Mouse (Mus musculus) megakaryocyte, adult 5-6 weeks (primary cell): Measurements from ENCODE around the gene Galnt3. TPM values are rescaled to one million over a fixed set of nuclear protein-coding genes. Genes with fewer than 3 reads are reported as not detected.

Source experiments
- ATAC-seq: 2 replicates; pipeline ENCODE4 v1.8.0; 2016; ENCODE audit warnings: mild to moderate bottlenecking, inconsistent platforms; ENCODE audit not compliant: poor library complexity, severe bottlenecking
- total RNA-seq, 2 experiments: library from RNA; stranded (forward) in 1 of 2; stranded (reverse) in 1 of 2; fragments of 153-499, 151-499 nt in 1 of 2; fragments of 221-1000, 200-1000 nt in 1 of 2; gene quantifications; 2 replicates each; pipeline versions ENCODE4 v1.2.3 to v1.2.4; 2015 to 2017

Gene Galnt3
- total RNA-seq, 2 experiments from 2014 or later: 4.9 to 12.7 TPM

DNA sequence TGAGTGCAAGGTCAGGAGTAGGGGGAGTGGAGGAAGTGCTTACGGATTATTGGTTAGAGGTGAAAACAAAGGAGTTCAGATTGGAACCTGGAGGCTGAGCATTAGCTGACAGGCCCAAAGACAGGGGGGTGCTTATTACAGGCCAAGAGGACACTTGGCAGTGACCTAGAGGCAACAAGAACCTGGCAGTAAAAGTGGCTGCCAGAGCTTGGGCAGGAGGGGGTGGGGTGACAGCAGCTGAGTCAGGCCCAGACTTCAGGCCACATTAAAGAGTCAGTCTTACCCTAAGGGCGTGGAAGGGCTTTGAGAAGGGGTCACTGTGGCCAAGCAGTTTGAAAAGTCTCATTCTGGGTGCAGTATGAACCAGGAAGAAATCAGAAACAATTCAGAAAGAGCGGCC lies 7.1 kb downstream of the Galnt3 start:
- no peak for ATAC-seq

DNA sequence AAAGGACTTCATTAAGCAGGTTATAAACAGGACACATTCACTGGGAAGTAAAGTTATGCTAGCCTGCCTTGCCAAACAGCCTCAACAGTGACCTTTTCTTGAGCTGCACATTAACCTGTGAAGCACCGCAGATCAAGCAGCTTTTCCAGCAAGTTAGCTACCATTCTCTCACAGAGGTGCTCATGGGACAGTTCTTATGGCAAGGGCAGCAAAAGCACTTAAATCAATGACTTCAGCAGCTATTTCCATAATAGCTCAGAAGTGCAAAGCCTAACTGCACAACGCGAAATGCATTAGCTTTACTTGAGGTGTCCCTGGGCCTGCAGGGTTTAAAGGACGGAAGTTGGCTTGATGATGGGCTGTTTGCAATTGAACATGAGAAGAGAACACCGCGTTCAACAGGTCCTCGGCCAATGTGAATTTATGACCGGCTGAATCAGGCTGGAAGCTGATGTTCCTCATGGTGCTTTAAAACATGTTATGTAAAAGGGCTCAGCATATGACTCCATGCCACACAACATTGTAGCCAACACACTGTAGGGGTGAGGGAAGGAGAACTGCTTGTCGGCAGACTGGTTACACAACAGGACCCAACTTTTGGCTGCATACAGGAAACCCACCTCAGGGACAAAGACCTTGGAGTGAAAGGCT lies 16.8 kb downstream of the Galnt3 start:
- ATAC-seq: no peak

DNA sequence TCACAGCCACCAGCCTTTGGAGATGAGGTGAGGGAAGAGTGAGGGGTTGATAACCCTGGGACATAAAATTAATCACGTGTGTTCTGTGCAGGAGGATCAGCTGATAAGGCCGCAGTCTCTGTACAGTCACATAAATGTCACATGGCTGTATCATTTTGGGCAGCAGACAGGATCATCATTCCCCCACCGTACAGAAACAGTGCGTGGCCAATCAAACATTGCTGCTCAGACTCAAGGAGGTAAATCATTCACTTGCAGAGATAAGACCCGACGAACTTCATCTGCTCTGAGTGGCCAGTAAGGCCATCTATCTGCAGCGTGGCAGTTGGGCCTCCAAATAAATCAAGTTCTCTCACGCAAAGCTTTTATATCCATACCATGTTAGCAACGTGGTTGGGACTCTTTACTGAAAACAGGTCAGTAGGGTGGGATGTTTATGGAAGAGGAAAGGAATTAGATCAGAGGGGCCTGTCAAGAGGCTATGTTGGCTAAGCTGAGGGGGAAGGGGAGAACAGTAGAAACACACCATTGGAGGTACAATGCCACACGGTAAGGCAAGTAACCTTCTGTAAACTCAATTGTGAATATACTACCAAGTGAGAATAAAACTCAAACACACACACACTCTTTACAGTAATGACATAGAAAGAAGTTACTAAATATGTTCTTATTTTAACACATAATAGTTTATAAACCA lies 20.9 kb downstream of the Galnt3 start:
- ATAC-seq: no peak

DNA sequence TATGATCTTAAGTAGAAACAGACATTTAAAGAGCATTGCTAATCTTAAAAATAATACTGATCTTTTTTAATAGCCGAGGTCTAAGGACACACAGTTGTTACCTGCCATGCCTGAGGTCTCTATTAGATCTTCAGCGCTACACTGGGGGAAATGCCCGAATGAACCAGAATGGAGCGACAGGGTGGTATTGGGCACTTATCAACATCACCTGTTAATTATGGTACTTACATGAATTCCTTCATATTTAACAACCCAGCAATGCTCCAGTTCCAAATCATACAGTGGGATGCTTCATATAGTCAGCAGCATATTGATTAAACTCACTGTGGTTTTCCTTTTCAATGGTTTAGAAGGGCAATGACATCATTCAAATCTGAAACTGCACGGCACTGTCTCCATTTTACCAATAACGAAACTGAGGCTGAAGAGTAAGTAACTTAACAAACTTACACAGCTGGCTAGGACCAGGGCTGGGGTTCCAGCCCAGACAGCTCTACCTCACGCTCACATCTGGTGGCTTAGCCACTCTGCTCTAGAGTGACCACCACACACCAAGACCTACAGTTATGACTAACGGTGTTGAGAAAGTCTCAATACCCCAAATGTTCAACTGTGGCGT lies 23.0 kb downstream of the Galnt3 start:
- ATAC-seq: no peak

DNA sequence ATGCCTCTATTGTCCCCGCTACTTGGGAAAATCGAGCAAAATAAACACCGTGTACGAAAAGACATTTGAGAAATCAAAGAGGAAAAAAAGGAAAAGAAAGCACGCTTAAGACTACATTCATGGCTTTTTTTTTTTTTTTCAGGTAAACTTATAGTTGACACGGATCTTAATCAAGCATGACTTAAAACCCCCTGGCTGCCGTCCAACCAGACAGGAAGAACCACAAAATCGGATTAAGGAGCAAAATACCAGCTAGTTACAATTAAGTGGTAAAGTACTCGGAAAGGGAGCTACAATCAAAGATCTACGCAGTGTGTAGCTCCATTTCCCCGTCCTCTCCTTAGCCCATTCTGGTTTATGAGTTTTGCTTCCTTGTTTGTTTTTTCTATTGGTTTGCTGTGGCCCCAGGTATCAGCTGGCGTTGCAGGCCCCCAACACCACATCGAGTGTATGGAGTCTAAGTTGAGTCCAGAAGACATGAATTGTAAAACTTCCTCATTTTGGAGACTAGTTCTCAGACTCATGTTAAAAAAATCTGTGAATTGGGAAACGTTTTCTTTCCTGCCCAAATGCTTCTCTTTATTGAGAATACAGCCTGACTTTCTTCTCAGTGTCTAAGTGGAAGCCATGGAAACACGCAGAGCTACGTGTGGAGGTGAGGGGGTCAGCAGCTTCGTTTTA lies 24.0 kb downstream of the Galnt3 start:
- peak; percentile 60 for ATAC-seq

DNA sequence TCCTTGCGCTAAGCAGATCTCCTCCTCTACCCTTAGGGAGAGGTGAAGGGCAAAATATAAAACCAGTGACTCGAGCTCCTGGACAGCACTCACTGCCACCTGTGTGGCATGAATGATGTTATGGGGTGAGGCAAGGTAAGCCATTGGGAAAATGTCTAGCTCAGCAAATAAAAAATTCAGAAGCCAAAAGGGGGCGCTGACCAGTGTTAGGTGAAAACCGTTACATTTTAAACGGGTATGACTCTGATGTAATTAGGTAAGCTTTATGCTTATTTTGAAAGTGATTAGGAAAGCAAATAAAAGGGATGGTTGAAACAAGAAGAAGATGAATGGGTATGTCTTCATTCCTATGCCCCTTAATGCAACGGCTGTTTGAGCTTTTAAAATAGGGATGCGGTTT lies 24.6 kb downstream of the Galnt3 start:
- no peak for ATAC-seq

DNA sequence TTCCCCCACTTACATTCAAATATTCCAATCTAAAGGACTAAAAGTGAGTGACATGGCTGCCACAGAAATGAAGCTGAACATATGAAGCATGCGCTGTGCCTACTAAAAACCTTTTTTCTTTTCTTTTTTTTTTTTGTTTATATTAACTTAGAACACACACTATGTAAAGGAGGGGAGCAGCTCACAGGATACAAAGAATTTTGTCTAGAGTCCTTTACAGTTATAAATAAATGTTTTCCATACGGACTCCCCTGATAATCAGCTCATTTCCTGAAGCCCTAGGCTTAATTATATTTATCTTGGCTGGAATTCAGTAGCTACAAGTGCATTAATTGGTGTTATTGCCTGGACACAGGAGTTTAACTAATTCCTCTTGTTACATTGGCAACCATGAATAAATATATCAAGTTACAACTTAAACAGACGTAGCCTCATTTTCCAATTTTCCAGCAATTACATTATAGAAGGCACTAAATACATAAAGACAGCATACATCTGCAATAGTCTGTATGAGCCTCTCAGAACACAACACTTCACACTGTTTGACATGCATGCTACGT lies 30.1 kb downstream of the Galnt3 start:
- ATAC-seq: no peak

DNA sequence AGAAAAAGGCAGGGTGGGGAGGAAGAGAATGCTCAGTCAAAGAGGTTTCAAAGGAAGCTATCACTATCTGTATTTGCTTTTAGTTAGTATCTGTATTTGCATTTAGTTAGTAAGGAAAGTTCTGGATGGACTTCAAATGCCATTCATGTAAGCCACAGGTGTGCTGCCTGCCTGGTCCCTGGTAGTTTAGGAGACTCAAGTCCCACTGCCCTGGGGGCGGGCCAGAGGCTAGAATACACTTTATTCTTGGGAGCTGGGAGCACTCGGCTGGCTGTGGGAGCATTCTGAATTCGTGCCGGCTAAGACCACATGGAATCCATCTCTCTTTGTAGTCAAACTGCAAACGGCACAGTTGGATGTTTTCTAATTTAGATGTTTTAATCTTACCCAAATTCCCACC lies 33.5 kb downstream of the Galnt3 start:
- ATAC-seq: no peak

DNA sequence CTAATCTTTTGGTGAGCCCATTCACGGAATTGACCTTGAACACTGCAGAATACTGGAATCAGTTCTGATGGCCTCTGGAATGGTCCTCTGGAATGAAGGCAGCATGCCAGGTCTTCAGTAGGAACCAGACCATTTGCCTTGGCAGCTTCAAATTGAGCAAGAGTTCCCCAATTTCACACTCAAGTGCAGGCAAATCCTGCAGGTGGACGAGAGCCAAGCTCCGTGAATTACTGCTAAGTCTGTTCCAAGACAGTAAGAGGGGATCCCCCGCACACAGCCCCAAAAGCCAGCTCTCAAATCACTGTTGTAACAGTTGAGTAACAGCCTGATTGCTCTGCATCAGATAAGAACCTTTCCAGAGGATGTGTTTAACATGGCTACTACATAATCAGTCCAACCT lies 42.9 kb downstream of the Galnt3 start:
- ATAC-seq: no peak

DNA sequence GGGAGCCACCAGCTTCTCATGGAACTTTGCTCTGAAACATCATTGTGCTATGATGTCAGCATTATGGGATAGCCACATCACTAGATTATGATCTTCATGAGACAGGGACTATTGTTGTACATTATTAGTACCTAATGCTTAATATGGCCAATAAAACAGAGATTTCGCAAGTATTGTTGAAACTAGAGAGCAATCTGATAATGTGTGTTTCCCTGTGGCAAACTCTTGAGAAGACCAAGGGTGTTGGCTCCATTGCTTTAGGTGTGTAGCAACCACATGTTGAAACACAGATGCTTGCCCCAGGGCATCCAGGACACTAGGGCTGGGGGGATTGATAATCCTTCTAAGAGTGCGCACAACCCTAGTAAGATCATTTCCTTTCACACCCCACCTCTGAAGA lies 44.1 kb downstream of the Galnt3 start:
- ATAC-seq: no peak

DNA sequence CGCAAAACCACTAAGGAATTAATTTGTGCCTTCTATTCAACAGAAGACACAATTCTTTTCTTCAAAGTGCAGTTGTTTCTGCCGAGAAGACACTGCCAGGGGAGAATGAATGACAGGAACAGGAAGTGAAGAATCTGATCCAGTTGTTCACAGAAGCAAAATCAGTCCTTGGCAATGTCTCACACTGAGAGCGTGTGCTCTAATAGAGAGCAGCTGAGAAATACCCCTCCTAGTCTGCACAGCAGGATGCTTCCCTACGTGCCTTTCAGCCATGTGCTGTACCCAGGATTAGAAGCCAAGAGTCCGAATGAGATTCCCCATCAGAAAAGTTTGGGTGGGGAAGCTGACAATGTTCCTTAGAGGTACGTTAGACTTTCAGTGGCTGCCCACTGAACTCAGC lies 55.3 kb downstream of the Galnt3 start:
- no peak for ATAC-seq

DNA sequence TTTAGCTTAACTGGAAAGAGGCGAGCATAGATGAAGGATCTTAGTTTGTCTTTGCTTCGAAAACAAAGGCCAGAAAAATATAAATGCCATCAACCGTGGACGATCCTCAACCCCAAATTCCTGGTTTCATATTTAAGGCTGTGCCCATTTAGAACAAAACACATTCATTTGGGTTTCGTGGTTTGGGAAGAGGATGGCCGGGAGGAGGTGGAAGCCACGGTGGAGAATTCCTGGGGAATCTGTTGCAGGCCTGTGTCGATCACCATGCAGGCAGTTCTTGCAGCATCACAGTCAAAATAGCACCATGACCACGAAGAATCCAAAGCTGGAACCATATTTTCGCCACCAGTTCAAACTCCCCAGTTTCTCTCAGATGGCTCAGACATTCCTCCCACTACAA lies 61.5 kb downstream of the Galnt3 start:
- ATAC-seq: no peak

DNA sequence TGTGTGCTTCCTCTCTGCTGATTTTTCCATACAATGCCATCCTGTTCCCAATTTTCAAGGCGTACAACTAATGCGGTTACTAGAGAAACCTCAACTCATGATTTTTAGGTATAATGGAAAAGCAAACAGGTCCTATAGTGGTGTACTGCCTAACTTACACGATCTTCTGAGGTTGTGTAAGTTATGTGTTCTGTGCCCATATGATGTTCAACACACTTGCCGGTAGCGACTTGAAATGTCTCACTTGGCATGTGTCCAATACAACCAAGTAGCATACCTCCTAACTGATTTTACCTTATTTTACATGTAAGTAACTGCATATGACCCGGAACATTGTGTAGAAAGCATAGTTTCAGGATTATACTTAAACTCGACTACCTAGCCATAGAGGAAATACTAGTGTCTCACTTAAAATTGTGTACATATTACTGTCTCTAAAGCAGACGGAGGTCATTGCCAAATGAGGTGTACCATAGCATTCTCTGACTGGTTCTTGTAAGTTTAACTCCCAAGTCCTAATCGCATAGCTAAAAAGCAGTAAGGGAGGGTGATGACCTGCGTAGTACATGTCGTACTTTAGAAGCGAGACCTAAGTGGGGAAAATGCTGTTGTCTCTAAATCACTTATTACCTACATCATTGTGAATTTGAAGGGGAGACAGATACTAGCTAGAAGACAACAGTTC lies 80.2 kb downstream of the Galnt3 start:
- ATAC-seq: no peak

DNA sequence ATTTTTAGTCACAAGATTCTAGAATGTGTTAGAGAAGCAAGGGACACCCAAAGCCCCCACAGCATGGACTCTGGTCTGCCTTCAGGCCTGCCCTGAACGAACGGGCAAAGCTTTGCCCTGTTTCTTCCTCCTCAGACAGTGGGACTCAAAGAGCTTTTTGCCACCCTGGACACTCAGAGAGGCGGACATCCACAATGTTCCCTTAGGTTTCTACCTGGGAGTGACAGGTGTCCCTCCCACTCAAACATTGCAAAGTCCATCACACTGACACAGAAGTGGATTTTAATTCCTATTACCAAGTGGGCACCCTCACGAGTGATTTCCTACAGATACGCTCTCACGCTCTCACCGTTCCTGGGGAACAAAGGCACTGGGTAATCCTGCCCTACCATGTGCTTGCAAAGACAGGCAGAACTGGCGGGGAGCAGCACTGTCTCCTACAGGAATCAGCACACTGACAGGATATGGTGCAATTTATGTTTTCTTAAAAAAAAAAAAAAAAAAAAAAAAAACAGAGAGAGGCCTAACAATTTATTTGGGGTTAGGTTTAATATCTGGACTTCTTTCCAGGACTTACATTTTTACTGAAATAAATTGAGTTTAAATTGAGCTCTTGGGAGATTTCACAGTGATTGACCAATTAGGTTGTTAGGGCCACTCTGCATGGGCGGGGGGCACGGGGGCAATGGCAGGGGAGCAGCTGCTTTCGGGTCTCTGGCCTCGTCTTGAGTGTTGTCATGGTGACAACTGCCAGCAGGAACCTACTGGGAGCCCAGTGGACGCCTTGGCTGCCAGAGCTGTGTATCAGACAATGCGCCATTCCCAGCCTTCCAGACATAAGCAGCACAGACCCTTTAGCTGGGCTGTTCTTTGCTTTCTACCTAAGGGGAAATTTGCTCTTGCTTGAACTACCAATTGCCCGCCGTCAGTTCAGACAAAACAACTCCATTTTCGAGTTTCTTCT lies 81.1 kb downstream of the Galnt3 start:
- ATAC-seq: no peak

DNA sequence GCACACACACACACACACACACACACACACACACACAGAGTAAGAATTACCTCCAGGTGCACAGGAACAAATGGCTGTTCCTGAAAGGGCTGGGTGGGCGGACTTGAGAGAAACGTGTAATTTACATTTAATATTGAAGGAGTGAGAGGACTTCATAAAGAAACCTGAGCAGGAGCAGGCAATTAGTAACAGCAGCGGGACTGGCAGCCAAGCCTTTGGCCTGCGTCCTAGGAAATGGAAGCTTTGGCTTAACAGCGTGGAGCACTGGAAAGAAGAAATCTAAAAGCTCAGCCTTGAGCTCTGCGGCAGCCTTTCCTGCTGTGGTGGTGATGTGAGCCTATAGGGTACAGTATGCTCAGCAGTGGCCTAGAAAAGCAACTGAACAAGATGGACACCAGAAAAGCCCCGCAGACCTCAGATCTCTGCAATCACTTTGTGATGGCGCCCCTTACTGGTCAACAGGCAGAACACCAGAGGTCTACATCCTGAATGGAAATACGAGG lies 82.8 kb downstream of the Galnt3 start:
- no peak for ATAC-seq

DNA sequence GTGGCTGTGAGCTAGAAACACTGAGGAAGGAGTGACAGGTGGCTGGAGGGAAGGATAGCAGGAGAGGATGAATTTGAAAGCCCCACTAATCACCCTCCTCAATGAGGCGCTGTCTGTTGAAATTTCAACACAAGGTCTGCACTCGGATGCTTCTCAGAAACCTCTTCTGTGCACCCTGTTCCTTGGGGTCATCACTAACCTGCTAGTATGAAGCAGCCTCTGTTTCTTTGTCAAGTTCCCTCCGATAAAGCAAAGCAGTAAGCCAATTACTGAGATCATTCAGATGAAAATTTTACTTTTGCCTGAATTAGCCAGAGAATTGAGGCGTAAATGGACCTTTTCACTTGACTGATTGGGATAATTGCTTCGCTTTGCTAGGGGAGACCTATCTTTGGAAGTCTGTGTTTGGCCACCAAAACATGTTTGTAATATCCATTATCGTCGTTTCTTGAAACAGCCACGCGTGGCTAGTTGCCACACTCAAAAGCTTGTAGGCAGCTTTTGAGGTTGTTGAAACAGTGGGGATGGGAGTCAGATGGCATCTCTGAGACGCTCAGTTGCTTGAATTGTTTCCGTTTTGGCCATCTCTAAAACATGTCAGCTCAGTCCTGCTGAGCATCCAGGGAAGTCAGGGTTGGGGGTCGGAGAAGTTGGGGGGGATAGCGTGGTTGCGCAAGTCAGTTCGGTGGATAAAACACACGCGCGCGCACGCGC lies 83.4 kb downstream of the Galnt3 start:
- no peak for ATAC-seq

DNA sequence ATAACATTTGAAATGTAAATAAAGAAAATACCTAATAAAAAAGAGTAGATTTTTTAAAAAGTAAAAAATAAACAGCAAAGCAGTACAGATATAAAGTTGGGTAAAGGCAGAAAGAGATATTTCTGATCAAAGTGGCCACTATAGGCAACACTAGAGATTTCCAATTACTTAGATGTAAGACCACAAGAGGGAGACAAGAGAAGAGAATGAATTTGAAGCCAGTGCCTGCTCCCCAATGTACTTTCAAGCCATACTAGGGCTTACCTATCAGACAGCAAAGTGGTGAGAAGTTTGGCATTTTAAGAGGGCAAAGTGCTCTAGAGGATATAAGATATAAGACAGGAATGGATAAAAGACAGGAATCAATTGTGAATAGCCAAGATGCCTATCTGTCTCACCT lies 84.2 kb downstream of the Galnt3 start:
- no peak for ATAC-seq

DNA sequence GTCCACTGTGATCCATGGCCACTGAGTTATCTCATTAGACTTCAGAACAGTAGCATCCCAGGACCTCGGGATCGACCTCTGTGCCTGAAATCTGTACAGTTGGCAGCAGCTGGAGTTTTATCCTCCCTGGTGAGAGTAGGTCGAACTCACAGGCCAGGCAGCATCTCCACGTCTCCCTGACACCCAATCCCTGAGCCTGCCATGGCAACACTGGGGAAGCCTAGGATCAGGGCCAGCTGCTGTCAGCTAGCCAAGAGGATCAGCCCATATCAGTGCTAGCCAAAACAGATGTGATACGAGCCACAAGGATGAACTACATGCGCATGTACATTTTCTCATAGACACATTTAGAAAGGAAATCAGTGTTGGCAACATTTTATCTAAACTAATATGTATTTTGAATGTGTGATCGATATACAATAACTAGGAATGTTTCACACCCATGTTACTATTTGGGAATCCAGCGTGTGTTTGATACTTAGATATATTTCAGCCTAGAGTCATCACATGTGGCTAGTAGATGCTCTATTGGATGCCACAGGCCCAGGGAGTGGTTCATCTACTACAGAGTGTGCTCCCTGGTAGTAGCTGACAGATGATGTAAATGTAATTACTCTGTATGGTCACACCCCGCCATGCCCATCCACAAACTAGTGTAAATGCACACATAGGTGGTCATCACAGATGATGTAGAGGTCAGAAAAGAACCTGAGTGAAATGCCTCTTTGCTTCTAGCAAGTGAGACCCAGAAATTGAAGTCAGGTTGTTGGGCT lies 89.7 kb downstream of the Galnt3 start:
- ATAC-seq: no peak
